Mouse (Mus musculus) left cerebral cortex, adult 18-20 months (tissue): ENCODE measurements around the gene S100a8. TPM values are rescaled to one million over a fixed set of nuclear protein-coding genes. Genes with fewer than 3 reads are reported as not detected.
A peak's percentile ranks its signal among the peaks of the same experiment; 100 is the strongest.

Experiments used
- DNase-seq, 2 experiments: peaks; one replicate each; pipeline ENCODE4 v3.0.0; 2021 to 2022; ENCODE audit warnings: low spot score in 2 of 2, mixed read lengths in 1 of 2
- total RNA-seq, 2 experiments: library from RNA; stranded (reverse); gene quantifications; 2 replicates each; pipeline ENCODE4 v1.2.3; 2021

S100a8 gene
- total RNA-seq, 2 experiments from 2014 or later, result 2.6 TPM; not detected in 1

- no peak for DNase-seq
These were observed 9.9 kb downstream of the S100a8 start for GRCm38 (mm10) chr3:90678656-90679055.

DNA sequence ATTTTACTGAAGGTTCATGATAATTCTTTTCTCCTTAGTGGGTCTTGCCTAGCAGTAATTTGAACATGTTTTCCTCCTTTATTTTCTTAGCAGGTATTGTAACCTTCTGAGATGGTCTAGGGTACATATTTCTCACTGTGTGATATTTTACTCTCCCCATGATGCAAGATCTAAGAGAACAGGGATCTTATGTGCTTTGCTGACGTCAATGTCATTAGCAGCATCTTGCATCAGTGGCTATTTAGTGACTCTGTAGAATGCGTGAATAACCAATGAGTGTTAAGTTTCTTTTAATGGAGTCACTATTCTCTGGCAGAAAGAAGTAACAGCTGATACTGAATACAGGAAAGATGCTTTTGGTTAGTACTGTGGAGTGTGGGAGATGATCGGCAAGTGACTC, 15.2 kb downstream of the S100a8 start:
- DNase-seq, result no peak

- no peak for DNase-seq
These were observed 18.1 kb downstream of the S100a8 start for GRCm38 (mm10) chr3:90686835-90687234.

DNA sequence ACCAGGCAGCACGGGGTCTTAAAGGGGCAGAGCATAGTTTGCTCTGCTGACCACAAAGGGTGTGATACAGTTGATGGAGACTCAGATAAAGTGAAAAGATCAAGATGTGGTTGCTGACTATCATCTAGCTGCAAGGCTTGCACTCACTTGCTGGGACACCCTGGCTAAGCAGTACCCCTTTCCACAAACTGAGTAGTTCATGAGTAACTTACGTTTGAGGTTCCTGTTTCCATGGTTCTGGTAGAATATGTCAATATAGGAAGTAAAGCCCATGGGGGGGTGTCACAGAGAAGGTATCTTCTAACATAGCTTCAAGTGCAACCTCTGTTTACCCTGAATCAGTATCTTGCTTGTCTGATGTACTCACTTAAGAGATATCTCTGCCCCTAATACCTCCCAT, 24.7 kb downstream of the S100a8 start:
- no peak for DNase-seq

DNA sequence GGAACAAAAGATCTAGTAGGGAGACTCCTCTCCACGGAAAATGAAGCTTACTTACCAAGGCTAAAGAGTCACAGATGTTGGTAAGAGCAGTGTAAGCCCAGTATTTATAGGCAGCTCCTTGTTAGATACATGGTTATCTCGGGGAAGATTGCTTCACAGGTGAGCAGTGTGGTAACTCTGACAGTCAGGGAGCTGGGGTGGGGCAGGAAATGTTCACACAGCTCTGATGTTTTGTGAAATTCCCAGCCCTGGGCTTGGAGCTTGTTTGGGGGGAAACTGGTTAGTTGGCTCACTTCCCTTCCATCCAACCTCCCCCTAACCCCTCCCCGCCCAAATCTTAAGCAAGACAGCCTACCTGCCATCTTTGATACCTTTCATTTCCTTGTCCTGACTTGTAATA, 26.8 kb downstream of the S100a8 start, which contains the start of gene S100a9:
TSS of gene S100a9 (minus strand) at position 109 of the 400 bp plus-strand sequence.
- DNase-seq, result no peak

DNA sequence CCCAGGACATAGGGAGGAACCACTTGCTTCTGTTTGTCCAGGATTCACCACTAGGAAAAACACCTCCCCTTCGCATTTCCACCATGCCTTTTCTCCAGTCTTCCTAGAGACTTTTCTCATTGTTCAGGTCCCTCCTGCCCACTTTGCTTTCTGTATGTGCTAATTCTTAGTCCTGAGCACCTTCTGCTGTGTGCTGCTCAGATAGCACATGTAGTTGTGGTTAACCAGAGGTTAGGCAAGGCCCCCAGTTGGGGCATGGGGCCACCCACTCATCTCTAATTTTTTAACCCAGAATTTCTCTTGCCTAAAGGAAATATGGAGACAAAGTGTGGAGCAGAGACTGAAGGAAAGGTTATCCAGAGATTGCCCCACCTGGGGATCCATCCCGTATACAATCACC, 33.5 kb downstream of the S100a8 start:
- DNase-seq, result no peak

- peak; percentile 21 to 42 for DNase-seq
These were observed 39.9 kb downstream of the S100a8 start for GRCm38 (mm10) chr3:90708523-90709202.

GRCm38 (mm10) chr3:90709591-90710460, 41.0 kb downstream of the S100a8 start:
- peak; percentile 86 to 92 for DNase-seq

Other genes starting within 250 kb of the S100a8 start
- gene Ints3, start 235.4 kb upstream of the S100a8 start, total RNA-seq, result 10 to 100 TPM; 63.1 to 66.1 TPM
- gene Npr1, start 203.1 kb upstream of the S100a8 start, total RNA-seq, result 1 to 10 TPM; 4.6 to 5.0 TPM
- 10 to 100 TPM; 90.2 to 94.9 TPM for gene Ilf2, start 192.9 kb upstream of the S100a8 start, total RNA-seq
- gene Snapin, start 177.9 kb upstream of the S100a8 start, total RNA-seq, result 10 to 100 TPM; 55.5 to 57.0 TPM
- gene Chtop, start 159.5 kb upstream of the S100a8 start, total RNA-seq, result 100 to 1,000 TPM; 165 TPM
- gene S100a1, start 154.6 kb upstream of the S100a8 start, total RNA-seq, result 100 to 1,000 TPM; 127 to 133 TPM
- gene S100a13, start 154.5 kb upstream of the S100a8 start, total RNA-seq, result 10 to 100 TPM; 19.2 to 20.4 TPM
- under 1 TPM; 0.52 to 0.70 TPM for gene S100a14, start 142.1 kb upstream of the S100a8 start, total RNA-seq
- 10 to 100 TPM; 75.6 to 80.4 TPM for gene S100a16, start 131.7 kb upstream of the S100a8 start, total RNA-seq
- 1 to 10 TPM in 1 of 2 experiments, under 1 TPM in 1; 0.96 to 1.6 TPM for gene S100a3, start 108.4 kb upstream of the S100a8 start, total RNA-seq
- not detected for gene S100a2, start 78.7 kb upstream of the S100a8 start, total RNA-seq
- gene Gm42674, start 67.1 kb upstream of the S100a8 start, total RNA-seq, result not detected
- gene S100a4, start 65.2 kb upstream of the S100a8 start, total RNA-seq, result 1 to 10 TPM; 2.9 to 4.5 TPM
- gene S100a5, start 60.5 kb upstream of the S100a8 start, total RNA-seq, result not detected
- 10 to 100 TPM; 30.8 to 37.4 TPM for gene S100a6, start 56.1 kb upstream of the S100a8 start, total RNA-seq
- 1 to 10 TPM; 1.0 to 1.1 TPM for gene S100a7a, start 15.0 kb upstream of the S100a8 start, total RNA-seq
- 1 to 10 TPM in 1 of 2 experiments, not detected in 1; 1.6 TPM for gene S100a9, start 26.7 kb downstream of the S100a8 start, total RNA-seq
- not detected for gene Pglyrp4, start 57.9 kb downstream of the S100a8 start, total RNA-seq
- not detected for gene Gm5849, start 108.9 kb downstream of the S100a8 start, total RNA-seq